Mouse (Mus musculus): ENCODE data around the gene Frat1. TPM values are rescaled to one million over a fixed set of nuclear protein-coding genes. Genes with fewer than 3 reads are reported as not detected.

Frat1 gene
- polyA plus RNA-seq, 1 experiment from 2014 or later = 18.2 TPM

DNA sequence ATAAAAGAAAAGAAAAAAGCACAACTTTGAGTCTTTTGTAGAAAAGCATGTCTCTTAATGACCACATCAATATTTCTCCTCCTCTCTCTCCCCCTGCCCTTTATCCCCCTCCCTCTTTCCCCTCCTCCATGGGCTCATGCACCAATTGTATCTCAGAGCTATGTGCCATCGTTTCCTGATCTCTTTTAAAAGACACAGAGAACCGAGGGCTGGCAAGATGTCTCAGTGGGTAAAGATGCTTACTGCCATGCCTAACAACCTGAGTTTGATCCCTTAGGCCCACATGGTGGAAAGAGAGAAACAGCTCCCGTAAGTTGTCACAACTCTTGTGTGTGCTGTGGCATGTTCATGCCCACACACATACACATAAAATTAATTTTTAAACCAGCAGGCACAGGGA is 6.9 kb downstream of the Frat1 start:
- no peak for ATAC-seq
- Histone ChIP-seq H3K27ac (ENCODE audit: low read depth, low read length) (no peak overlapping the region), H3K27me3 (replicated peaks; ENCODE audit: control insufficient read depth, insufficient read depth, low read length) (no peaks in the 10 kb centered on the region), H3K4me2 (ENCODE audit: low read length) (no peak overlapping the region), H3K4me1 (ENCODE audit: control insufficient read depth, insufficient read depth, low read depth, low read length) (peaks cover 22% of the 10 kb centered on the region), H3K4me3 (ENCODE audit: low read length) (no peak overlapping the region), H3K9me3 (ENCODE audit: control insufficient read depth, low read length) (no peaks in the 10 kb centered on the region), H3K9ac (ENCODE audit: low read depth, low read length) (no peak overlapping the region), H3K36me3 (ENCODE audit: control insufficient read depth, insufficient read depth, low read length) (no peaks in the 10 kb centered on the region)
- WGBS = 52% methylated on average over 3 of the region's 3 CpGs

DNA sequence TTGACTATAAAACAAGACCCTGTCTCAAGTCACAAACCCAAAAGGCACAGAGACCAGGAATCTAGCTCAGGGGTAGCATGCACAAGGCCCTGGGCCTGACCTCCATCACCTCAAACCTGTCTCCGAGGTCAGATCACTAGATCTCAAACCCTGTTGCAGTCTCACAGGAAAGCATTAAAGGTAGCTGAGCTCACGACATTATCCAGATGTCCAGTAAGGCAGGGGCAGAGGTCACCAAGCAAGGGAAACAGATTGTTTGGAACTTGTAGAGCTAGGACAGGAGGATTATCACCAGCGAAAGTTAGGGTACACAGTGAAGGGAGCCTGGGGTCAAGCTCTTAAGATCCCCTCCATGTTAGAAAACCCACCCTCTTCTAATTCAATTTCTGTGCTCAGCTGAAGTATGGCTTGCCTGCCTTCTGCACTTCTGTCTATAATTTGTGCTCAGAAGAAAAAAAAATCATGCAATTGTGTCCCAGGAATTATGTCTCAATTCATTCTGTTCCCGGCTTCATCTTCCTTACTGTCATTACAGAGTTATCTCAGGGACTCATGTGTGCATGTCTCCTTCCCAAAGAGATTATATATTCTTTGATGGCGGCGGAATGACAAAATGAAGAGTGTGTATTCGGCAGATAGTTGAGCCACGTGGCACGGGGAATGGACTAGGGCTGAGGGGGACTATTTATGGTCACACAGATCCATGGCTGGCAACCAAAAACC is 7.6 kb downstream of the Frat1 start:
- no peak overlapping the region for H3K4me2 ChIP-seq (ENCODE audit: low read length)
- peaks cover 16% of the 10 kb centered on the region for H3K4me1 ChIP-seq (ENCODE audit: control insufficient read depth, insufficient read depth, low read depth, low read length)
- H3K27me3 ChIP-seq (replicated peaks; ENCODE audit: control insufficient read depth, insufficient read depth, low read length) = no peaks in the 10 kb centered on the region
- H3K9me3 ChIP-seq (ENCODE audit: control insufficient read depth, low read length) = no peaks in the 10 kb centered on the region
- no peak for ATAC-seq
- no peak overlapping the region for H3K9ac ChIP-seq (ENCODE audit: low read depth, low read length)
- H3K36me3 ChIP-seq (ENCODE audit: control insufficient read depth, insufficient read depth, low read length) = no peaks in the 10 kb centered on the region
- WGBS = 81% methylated on average over 9 of the region's 9 CpGs
- H3K4me3 ChIP-seq (ENCODE audit: low read length) = no peak overlapping the region
- H3K27ac ChIP-seq (ENCODE audit: low read depth, low read length) = no peak overlapping the region

DNA sequence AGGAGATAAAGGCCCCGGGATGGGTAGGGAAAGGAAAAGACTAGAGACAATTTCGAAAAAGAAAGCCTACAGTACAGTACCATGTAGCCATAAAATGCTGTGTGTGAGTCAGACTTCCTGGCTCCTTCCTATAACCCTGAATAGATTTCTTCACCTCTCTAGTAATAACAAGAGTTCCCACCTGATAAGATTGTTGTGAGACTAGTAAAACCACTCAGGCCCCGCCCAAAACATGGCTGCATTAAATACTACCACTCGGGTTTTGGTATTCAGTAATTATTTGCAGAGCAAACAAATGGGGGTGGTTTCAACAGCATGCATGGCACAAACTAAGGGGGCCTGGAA is 8.1 kb downstream of the Frat1 start:
- WGBS = 71% methylated on average over 4 of the region's 4 CpGs
- peaks cover 10% of the 10 kb centered on the region for H3K4me1 ChIP-seq (ENCODE audit: control insufficient read depth, insufficient read depth, low read depth, low read length)
- no peak overlapping the region for H3K27ac ChIP-seq (ENCODE audit: low read depth, low read length)
- no peaks in the 10 kb centered on the region for H3K9me3 ChIP-seq (ENCODE audit: control insufficient read depth, low read length)
- H3K27me3 ChIP-seq (replicated peaks; ENCODE audit: control insufficient read depth, insufficient read depth, low read length) = no peaks in the 10 kb centered on the region
- H3K36me3 ChIP-seq (ENCODE audit: control insufficient read depth, insufficient read depth, low read length) = no peaks in the 10 kb centered on the region
- ATAC-seq = no peak
- no peak overlapping the region for H3K4me2 ChIP-seq (ENCODE audit: low read length)
- H3K4me3 ChIP-seq (ENCODE audit: low read length) = no peak overlapping the region
- no peak overlapping the region for H3K9ac ChIP-seq (ENCODE audit: low read depth, low read length)

DNA sequence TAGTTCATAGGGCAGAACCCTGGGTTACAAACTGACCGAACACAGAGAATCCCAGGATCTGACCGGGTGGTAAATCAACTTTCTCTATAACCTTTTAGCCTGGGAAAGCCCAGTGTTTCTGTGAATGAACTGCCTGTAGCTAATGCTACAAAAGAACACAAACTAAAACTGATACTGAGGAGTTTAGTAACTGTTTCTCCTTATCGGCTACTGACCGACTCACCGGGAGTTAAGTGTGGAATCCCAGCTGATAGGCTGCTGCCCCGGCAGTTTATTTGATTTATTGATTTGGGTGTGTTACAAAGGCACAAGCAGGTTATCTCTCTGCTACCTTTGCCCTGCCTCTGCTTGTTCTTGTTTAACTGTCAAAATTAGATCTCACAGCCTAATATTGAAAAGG is 9.0 kb downstream of the Frat1 start:
- no peak overlapping the region for H3K27ac ChIP-seq (ENCODE audit: low read depth, low read length)
- no peak overlapping the region for H3K9ac ChIP-seq (ENCODE audit: low read depth, low read length)
- H3K4me2 ChIP-seq (ENCODE audit: low read length) = no peak overlapping the region
- no peaks in the 10 kb centered on the region for H3K9me3 ChIP-seq (ENCODE audit: control insufficient read depth, low read length)
- WGBS = 75% methylated on average over 6 of the region's 6 CpGs
- H3K4me1 ChIP-seq (ENCODE audit: control insufficient read depth, insufficient read depth, low read depth, low read length) = peaks cover 9% of the 10 kb centered on the region
- ATAC-seq = no peak
- no peaks in the 10 kb centered on the region for H3K27me3 ChIP-seq (replicated peaks; ENCODE audit: control insufficient read depth, insufficient read depth, low read length)
- no peak overlapping the region for H3K4me3 ChIP-seq (ENCODE audit: low read length)
- no peaks in the 10 kb centered on the region for H3K36me3 ChIP-seq (ENCODE audit: control insufficient read depth, insufficient read depth, low read length)

DNA sequence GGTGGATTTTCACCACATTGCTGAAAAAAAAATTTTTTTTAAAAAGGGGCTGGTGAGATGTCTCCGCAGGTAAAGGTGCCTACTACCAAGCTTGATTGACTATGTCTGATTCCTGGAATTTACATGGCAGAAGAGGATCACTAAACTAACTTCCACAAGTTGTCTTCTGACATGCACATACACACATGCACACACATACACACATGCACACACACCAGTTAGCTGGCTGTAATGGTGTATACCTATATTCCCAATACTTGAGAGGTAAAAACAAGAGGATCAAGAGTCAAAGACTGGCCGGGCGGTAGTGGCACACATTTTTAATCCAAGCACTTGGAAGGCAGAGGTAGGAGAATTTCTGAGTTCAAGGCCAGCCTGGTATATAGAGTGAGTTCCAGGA is 9.9 kb downstream of the Frat1 start:
- 99% methylated on average over 3 of the region's 3 CpGs for WGBS
- H3K27ac ChIP-seq (ENCODE audit: low read depth, low read length) = no peak overlapping the region
- ATAC-seq = no peak
- no peaks in the 10 kb centered on the region for H3K36me3 ChIP-seq (ENCODE audit: control insufficient read depth, insufficient read depth, low read length)
- H3K4me1 ChIP-seq (ENCODE audit: control insufficient read depth, insufficient read depth, low read depth, low read length) = peaks cover 9% of the 10 kb centered on the region
- no peak overlapping the region for H3K4me3 ChIP-seq (ENCODE audit: low read length)
- H3K9ac ChIP-seq (ENCODE audit: low read depth, low read length) = no peak overlapping the region
- H3K4me2 ChIP-seq (ENCODE audit: low read length) = no peak overlapping the region
- H3K27me3 ChIP-seq (replicated peaks; ENCODE audit: control insufficient read depth, insufficient read depth, low read length) = no peaks in the 10 kb centered on the region
- no peaks in the 10 kb centered on the region for H3K9me3 ChIP-seq (ENCODE audit: control insufficient read depth, low read length)

DNA sequence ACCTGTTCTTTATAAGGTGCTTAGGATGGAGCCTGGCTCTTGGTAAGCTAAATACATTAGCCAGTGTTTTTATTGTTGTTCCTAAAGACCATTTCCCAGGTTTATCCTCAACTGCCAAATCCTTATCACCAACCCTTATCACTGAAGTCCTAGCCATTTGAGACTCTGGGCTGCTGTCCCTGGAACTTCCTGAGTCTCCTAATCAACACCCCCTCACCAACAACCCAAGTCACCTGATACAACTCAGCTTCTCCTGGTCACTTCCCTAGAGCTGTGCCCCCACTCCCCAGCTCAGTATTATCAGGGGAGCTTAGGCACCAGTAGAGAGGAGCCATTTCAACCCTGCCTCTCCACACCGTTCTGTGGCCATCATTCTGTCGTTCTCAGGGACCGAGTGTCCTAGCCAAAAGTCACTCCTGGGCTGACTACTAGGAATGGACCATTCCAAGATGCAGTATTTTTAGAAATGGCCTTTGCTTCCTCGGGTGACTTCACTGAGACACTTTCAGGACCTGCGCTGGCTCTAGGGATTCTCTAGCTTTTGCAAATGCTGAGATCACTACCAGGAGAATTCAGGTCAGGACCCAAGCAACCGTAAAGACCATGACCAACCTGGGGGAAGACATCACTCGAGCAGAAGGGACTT is 11.5 kb downstream of the Frat1 start:
- Histone ChIP-seq H3K4me1 (ENCODE audit: control insufficient read depth, insufficient read depth, low read depth, low read length) (peaks cover 5% of the 10 kb centered on the region), H3K9ac (ENCODE audit: low read depth, low read length) (no peak overlapping the region), H3K4me2 (ENCODE audit: low read length) (no peak overlapping the region), H3K27me3 (replicated peaks; ENCODE audit: control insufficient read depth, insufficient read depth, low read length) (no peaks in the 10 kb centered on the region), H3K27ac (ENCODE audit: low read depth, low read length) (no peak overlapping the region), H3K9me3 (ENCODE audit: control insufficient read depth, low read length) (no peaks in the 10 kb centered on the region), H3K36me3 (ENCODE audit: control insufficient read depth, insufficient read depth, low read length) (no peaks in the 10 kb centered on the region), H3K4me3 (ENCODE audit: low read length) (no peak overlapping the region)
- no peak for ATAC-seq
- WGBS = 85% methylated on average over 7 of the region's 7 CpGs

DNA sequence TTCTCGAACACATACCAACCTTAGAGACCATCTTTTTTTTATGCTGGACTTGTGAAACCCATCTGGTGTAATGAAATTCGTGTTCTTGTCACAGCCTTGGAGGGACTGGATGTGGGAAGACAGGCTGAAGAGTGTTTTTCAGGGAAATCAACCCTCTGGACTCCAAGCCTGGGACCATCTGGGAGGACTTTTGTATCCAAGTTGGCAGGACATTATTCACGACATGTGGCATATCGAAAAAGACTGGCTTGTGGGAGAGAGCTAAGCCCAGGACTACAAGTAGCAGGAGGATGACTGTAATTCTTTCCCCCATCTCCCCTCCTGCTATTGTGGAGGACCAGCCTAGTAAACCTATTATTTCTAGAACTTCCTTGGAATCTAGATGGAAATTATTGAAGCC is 12.4 kb downstream of the Frat1 start:
- no peak for ATAC-seq
- Histone ChIP-seq H3K9ac (ENCODE audit: low read depth, low read length) (no peak overlapping the region), H3K27ac (ENCODE audit: low read depth, low read length) (no peak overlapping the region), H3K36me3 (ENCODE audit: control insufficient read depth, insufficient read depth, low read length) (no peaks in the 10 kb centered on the region), H3K4me3 (ENCODE audit: low read length) (no peak overlapping the region), H3K27me3 (replicated peaks; ENCODE audit: control insufficient read depth, insufficient read depth, low read length) (no peaks in the 10 kb centered on the region), H3K9me3 (ENCODE audit: control insufficient read depth, low read length) (no peaks in the 10 kb centered on the region), H3K4me1 (ENCODE audit: control insufficient read depth, insufficient read depth, low read depth, low read length) (peaks cover 12% of the 10 kb centered on the region), H3K4me2 (ENCODE audit: low read length) (no peak overlapping the region)
- 82% methylated on average over 4 of the region's 4 CpGs for WGBS

DNA sequence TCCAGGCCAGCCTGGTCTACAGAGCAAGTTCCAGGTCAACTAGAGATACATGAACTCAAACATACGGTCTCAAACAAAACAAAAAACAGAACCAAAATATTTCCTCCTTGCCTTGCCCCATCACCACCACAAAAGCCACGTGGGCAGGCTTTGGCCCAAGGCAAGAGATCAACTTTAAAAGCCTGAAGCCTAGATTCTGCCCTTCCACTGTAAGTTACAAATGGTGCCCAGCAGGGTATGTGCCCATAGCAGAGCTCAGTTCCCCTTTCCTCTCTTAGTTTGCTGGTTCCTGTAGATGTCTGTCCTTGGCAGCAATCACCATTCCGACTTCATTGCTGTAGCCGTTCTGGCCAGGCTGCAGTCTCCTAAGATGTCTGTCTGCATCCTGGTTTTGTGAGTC is 12.9 kb downstream of the Frat1 start:
- Histone ChIP-seq H3K4me2 (ENCODE audit: low read length) (no peak overlapping the region), H3K36me3 (ENCODE audit: control insufficient read depth, insufficient read depth, low read length) (no peaks in the 10 kb centered on the region), H3K27me3 (replicated peaks; ENCODE audit: control insufficient read depth, insufficient read depth, low read length) (no peaks in the 10 kb centered on the region), H3K9ac (ENCODE audit: low read depth, low read length) (no peak overlapping the region), H3K27ac (ENCODE audit: low read depth, low read length) (no peak overlapping the region), H3K4me1 (ENCODE audit: control insufficient read depth, insufficient read depth, low read depth, low read length) (peaks cover 12% of the 10 kb centered on the region), H3K4me3 (ENCODE audit: low read length) (no peak overlapping the region), H3K9me3 (ENCODE audit: control insufficient read depth, low read length) (no peaks in the 10 kb centered on the region)
- no peak for ATAC-seq
- WGBS = 89% methylated on average over 4 of the region's 4 CpGs

DNA sequence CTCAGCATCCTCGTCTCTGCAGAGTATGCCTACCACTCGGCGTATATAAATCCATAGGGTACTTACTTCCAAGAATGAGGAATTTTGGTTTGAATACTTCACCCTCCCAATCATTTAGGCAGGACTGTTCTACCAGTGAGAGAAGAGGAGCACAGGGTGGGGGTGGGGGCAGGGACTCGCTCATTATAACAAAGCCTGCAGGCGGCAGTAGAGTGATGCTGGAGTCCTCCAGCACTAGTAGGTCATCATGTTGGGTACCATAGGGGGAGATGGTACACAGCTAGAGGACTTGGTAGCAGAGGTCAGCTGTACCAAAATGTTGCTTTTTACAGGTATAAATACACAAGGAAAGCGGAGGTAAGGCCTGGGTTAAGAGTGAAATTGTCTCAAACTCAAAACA is 14.6 kb downstream of the Frat1 start:
- Histone ChIP-seq H3K4me2 (ENCODE audit: low read length) (no peak overlapping the region), H3K36me3 (ENCODE audit: control insufficient read depth, insufficient read depth, low read length) (no peaks in the 10 kb centered on the region), H3K27ac (ENCODE audit: low read depth, low read length) (no peak overlapping the region), H3K9ac (ENCODE audit: low read depth, low read length) (no peak overlapping the region), H3K4me3 (ENCODE audit: low read length) (no peak overlapping the region), H3K27me3 (replicated peaks; ENCODE audit: control insufficient read depth, insufficient read depth, low read length) (no peaks in the 10 kb centered on the region), H3K4me1 (ENCODE audit: control insufficient read depth, insufficient read depth, low read depth, low read length) (peaks cover 12% of the 10 kb centered on the region), H3K9me3 (ENCODE audit: control insufficient read depth, low read length) (no peaks in the 10 kb centered on the region)
- 89% methylated on average over 6 of the region's 6 CpGs for WGBS
- no peak for ATAC-seq

Measured in hindbrain, embryonic 16.5 days (tissue).